Mouse (Mus musculus): ENCODE results near the gene Tas2r135.

DNA sequence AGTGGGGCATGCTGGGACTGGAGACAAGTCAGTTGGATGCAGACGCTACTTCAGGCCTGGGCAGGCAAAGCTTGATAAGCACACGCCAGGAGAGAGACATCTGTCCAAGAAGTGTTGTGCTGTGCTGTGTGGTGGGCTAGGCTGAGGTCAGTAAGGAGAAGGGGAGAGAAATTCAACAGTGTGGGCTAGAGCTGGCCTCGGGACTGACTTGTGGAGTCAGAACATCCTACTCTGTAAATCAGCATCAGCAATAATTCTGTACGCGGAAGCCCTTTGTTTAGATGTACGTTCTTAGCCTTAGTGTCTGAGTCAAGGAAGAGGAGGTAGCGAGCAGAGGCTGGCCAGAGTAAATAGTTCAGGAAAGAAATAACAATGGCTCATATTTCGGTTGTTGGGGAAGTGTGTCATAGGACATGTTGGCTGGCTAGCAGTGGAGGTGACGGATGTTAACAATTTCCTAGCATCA lies 23.3 kb upstream of the Tas2r135 start:
- TF ChIP-seq CTCF (IDR thresholded peaks at IDR 0.05; ENCODE audit: extremely low read depth, insufficient read depth, insufficient read length, insufficient replicate concordance): no peak
- TF ChIP-seq POLR2A (IDR thresholded peaks at IDR 0.05; ENCODE audit: low read depth, low read length): no peak
